Mouse (Mus musculus) kidney, adult 2 months (tissue): ENCODE data around the gene Zmpste24.
"Not testable (repeated sequence)": the region's sequence is repeated elsewhere in the genome, so short reads cannot be mapped to it uniquely, and the experiment has no call there.

Source experiments
- CTCF ChIP-seq: fragments of 200-500 bp; conservative IDR thresholded peaks from 2 replicates; pipeline ENCODE4 v1.5.1; 2011; ENCODE audit warnings: low read depth, mild to moderate bottlenecking, control low read depth, low read length, moderate library complexity, mixed read lengths; ENCODE audit not compliant: insufficient read depth, insufficient read length
- POLR2A ChIP-seq: fragments of 200-500 bp; IDR thresholded peaks from one replicate; pipeline ENCODE4 v1.6.1; 2011; ENCODE audit warnings: low read depth, low read length, control low read depth

GRCm38 (mm10) chr4:121059218-121059617 lies 38.8 kb downstream of the Zmpste24 start:
- not testable (repeated sequence) for TF ChIP-seq POLR2A, CTCF
